Mouse (Mus musculus) embryo, embryonic 11 days (tissue): ENCODE data around the gene Carmil3.

Experiments
- DNase-seq: peaks from one replicate; pipeline ENCODE4 v3.0.0-alpha.2; 2015

The Carmil3 gene

DNA sequence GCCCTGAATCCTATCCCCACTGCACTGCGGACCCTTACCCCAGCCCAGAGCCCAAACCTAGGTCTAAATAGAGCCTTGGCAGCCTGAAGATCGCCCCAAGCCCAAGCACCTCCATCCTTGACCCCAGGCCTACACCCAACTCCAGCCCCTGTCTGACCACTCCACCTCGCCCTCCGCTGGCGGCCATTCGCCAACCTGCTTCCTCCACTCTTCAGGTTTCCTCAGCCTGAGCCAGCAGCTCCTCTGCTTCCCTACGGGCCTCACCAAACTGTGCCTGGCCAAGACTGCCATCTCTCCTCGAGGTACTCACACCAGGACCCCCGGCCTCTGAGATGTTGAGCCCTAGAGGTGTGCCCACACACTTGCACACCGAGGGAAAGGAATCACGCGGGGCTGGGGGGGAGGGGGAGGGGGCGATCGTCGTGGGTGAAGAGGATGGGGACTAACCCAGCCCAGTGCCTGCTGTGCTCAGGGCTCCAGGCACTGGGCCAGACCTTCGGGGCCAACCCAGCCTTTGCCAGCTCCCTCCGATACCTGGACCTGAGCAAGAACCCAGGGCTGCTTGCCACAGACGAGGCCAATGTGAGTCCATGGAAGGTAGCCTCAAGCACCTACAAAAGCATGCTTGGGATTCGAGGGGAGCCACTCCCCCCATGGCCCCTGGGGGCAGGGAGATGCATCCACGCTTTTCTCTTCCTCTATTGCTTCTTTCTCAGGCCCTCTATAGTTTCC is 5.2 kb downstream of the Carmil3 start:
- DNase-seq = no peak

DNA sequence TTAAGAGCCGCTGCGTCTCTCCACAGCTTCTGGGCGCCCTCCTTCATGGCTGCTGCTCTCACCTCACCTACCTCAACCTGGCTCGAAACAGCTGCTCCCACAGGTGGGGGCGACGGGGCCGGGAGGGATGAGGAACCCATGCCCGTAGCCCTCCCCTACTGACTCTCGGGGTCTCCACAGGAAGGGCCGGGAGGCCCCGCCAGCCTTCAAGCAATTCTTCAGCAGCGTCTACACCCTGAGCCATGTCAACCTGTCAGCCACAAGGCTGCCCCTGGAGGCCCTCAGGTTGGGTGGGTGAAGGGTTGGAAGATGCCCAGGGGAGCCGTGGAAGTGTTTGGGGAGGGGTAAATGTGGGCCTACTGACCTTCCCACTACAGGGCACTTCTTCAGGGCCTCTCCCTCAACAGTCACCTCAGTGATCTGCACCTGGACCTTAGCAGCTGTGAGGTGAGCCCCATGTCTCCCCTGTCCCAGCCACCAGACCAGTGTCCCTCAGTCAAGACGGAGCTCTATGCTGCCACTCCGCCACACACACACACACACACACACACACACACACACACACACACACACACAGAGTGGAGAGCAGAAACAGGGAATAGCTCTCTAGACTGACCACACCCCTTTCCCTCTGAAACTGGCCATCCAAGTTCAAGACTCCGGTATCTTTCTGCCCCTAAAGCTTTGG is 6.5 kb downstream of the Carmil3 start:
- DNase-seq = no peak

DNA sequence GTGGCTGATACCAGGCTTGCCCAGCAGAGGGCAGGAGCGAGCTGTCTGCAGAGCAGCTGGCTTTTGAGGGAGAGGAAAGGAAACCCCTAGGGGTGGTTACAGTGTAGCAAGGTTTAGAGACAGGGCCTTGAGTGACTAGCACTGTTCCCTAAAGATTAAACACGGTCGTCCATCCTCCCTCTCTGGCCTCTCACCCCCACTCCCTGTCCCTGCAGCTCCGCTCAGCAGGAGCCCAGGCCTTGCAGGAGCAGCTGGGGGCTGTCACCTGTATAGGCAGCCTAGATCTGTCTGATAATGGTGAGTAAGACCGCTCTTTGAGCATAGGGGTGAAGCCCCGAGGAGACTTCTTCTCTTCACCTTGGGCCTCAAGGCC is 7.0 kb downstream of the Carmil3 start:
- DNase-seq = peak; percentile 85

GRCm38 (mm10) chr14:55505612-55506011 is 15.2 kb downstream of the Carmil3 start:
- DNase-seq = no peak

DNA sequence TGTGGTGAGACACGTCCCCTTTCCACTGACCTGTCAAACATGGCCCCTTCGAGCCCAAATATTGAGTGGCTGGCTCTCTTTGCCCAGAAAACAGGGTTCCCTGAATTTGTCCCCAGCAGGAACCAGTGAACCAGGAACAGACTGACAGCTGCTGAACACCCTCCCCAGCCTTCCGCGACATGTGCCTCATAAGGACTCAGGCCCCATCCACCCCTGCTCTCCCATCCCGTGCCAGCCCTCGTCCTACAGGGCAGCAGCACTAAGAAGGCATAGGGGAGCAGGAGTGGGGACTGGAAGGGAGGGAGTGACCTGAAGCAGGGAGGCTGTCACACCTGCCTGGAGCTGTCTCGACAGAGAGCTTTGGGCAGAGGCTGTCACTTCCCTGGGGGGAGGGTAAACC is 17.4 kb downstream of the Carmil3 start:
- DNase-seq = no peak

- no peak for DNase-seq
Measured at GRCm38 (mm10) chr14:55509540-55509939, 19.1 kb downstream of the Carmil3 start.

DNA sequence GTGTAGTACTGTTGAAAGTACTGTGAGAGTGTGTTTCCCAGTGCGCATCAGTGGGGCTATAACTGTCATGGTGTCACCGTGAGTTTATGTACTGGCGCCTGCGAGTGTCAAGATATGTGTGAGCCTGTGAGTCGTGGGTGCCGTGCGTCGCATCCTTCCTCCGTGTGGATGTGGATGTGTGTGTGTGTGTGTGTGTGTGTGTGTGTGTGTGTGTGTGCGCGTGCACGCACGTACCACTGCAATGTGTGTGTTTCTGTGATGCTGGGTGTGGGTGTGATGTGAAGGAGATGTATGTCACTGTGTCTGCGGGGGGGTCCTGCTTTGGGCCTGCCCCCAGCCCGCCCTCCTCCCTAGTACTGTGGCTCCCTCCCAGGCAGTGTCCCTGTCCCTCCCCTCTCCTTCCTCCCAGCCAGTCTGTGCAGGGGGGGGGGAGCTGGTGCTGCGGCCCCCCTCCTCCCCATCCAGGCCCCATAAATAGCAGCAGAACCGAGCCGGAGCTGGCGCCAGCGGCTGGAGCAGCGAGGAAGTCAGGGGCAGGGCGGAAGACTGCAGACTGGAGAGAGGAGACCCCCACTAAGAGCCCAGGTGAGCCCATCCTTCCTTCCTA is 19.8 kb downstream of the Carmil3 start, which contains the start of gene Cpne6:
Gene Cpne6 (plus strand): TSS at position 321 of the 607 bp plus-strand sequence.
- DNase-seq = no peak

DNA sequence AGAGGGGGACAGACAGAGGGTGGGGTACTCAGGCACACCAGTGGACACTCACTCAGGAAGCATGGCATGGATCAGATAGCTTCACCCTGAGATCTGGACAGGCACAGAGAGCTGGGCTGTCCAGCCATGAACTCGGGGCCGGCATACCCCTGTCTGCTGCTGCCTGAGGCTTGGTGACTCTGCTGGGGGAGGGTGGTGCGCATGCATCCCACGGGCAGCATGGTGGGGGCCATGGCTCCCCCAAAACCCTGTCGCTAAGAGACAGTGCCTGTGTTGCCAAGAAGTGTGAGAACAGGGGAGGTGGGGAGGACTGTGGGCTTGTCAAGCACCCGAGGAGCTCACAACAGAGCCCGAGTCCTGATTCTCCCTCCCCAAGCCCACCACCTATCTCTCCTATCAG is 20.6 kb downstream of the Carmil3 start:
- no peak for DNase-seq

GRCm38 (mm10) chr14:55513927-55514326 is 23.5 kb downstream of the Carmil3 start:
- no peak for DNase-seq

DNA sequence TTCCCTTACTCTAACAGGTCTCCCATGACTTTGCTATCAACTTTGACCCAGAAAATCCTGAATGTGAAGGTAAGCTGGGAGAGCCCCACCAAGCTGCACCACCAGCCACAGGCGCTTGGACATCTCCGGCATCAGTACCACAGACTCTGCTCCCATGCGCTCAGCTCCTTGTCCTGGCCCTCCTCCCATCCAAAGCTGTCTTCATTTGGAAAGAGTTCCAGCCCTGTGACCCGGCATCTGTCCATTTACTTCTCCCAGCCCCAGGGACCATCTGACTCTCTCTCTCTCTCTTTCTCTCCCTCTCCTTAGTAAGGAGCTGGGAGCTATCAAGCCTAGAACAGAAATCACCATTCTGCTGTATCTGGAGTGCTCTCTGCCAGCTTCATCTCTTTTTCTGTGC is 25.4 kb downstream of the Carmil3 start:
- DNase-seq = no peak

GRCm38 (mm10) chr14:55518897-55519296 is 28.4 kb downstream of the Carmil3 start:
- DNase-seq = peak; percentile 77

DNA sequence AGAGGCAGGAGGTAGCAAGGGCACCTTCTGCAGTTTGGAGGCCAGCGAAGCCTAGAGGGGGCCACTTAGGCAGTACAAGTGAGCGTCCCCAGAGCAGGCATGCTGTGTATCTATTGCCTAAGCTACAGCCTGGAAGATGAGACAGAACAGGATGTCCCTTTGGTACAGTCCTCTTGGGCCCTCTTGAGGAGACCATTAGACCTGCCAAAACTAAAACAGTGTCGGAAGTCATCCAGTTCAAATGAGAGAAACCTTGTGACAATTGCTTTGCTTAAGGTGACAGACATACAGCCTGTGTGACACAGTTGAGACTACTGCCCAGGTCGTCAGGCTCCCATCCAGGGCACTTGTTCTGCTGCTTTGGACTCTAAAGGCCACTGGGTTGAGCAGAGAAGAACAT is 29.2 kb downstream of the Carmil3 start:
- no peak for DNase-seq

DNA sequence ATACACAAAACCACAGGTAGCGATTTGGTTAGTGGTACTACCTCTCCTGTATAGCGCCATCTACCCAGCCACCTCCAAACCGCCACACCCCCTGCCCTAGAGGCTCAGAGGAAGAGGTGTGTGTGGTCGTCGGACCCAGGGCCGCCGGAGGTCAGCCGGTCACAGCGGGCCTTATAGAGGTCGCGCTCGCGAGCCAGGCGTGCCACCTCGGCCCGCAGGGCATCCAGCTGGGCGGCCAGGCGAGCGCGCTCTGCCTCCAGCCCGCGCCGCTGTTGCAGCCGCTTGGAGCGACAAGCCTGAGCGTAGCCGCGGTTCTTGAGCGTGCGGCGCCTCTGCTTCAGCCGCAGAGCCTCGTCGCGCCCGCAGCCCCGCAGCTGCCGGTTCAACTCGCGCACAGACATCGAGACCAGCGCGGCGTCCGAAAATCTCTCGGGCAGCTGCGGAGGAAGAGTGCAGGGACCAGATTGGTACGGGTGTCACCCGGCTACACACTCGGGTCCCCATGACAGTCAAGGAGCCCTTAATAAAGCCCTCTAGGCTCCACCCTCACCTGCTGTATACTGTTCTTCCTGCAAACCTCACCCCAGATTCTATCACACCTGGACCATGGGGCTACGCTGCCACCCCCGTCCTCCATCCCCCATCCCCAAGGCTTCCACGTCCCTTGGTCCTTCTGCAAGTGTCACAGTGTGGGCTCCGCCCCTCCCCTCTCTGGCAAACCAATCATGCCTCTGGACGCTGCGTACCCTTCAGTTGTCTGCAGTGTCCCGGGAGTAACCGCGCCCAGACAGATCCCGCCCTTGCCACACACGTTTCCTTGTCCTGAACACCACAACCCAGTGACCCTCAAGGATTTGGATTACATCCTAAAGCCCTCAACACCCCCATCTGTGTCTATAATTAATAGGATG is 30.3 kb downstream of the Carmil3 start:
- DNase-seq = peak; percentile 73

GRCm38 (mm10) chr14:55524062-55524461 is 33.6 kb downstream of the Carmil3 start:
- DNase-seq = no peak

DNA sequence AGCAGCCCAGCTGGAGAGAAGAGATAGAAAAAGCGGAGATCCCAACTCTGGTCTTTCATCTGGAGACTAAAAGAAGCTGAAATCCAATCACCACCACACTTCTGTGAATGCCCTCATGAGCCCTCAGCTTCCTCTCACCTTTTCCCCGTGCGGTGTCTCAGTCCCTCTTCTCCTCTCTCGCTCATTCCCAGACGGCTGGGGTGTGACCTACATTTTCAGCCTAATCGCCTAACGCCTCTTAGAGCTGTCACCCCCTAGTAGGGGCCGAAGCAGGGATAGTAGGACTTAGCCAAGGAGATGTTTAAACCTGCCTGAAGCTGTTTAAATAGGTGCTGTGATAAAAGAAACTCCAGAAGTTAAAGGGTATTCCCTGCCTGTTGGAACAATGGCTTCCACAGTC is 34.3 kb downstream of the Carmil3 start, which contains the start of gene Nrl:
Gene Nrl (minus strand): TSS at position 197 of the 400 bp plus-strand sequence.
- DNase-seq = no peak

GRCm38 (mm10) chr14:55526674-55527073 is 36.2 kb downstream of the Carmil3 start:
- DNase-seq = no peak

- peak; percentile 56 for DNase-seq
Measured at GRCm38 (mm10) chr14:55527940-55528339, 37.5 kb downstream of the Carmil3 start.

DNA sequence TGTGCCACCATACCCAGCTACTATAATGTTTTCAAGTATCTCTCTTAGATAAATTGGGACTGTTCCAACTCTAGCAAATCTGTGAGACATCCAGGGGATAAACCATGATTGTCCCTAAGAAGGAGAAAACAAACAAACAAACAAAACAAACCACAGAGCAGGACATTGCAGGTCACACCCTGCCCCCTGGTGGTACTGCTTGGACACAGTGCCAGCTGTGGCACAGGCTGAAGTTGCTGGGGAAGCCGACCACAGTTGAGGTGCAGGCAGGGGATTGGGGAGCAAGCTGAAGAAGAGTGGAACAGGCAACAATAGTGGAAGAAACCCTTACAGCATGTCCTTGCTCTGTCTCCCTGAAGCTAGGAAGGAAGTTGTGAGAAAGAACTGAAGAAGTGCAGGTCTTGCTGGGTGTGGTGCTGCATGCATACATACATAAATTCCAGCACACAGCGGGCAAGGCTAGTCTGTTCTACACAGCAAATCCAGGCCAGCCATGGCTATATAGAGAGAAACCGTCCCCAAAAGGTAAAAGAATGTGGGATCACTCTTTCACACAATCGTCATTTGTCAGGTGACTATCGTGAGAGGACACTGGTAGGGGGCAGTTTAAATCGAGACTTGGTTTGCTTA is 45.8 kb downstream of the Carmil3 start:
- peak; percentile 57 for DNase-seq

GRCm38 (mm10) chr14:55540067-55540786 is 49.8 kb downstream of the Carmil3 start, which contains the start of gene Pck2:
TSS of gene Pck2 (plus strand) at chr14:55540266.
- DNase-seq = peak; percentile 92

DNA sequence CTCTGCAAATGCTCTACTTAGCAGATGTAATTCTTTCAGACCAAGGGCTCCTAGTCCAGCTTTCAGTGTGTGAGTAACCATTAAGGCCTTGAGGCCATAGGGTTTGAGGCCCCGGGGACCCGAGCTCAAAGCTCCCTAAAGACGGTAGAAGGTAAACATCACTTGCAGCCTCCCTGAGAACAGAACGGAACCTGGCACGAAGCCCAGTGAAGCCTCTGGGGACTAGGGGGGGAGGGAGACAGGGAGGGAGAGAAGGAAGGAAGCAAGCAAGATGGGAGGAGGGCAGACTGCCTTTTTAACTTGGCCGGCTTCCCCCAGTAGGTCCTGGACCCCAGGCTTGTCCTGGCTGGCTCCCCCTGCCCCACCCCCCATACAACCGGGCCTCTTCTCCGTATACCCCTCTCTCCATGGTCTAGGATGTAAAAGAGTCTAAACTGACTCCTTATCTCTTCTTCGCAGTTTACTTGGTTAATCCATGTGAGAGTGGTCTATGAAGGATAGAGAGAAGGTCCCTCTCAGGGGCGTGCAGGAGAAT is 50.4 kb downstream of the Carmil3 start:
- peak; percentile 67 for DNase-seq

DNA sequence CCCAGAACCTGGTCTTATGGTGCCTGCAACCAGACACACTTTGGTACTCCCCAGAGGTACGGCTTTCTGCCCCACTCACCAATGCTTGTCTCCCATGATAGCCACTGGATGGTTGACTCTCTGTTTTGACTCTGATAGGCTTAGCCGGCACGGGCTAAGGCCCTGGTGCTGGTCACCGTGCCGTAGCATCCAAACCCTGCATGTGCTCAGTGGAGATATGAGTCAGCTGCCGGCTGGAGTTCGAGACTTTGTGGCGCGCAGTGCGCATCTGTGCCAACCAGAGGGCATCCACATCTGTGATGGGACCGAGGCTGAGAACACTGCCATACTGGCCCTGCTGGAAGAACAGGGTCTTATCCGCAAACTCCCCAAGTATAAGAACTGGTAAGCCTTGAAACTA is 51.8 kb downstream of the Carmil3 start:
- DNase-seq = no peak
